Mouse (Mus musculus) limb, embryonic 15.5 days (tissue): ENCODE measurements around the gene Amz1. TPM values are rescaled to one million over a fixed set of nuclear protein-coding genes. Genes with fewer than 3 reads are reported as not detected.
A peak's percentile ranks its signal among the peaks of the same experiment; 100 is the strongest.

Experiments
- ATAC-seq: fragments of 200-750 bp; cut with Nextera tagmentation; 2 replicates; pipeline ENCODE4 v1.8.0; 2017; ENCODE audit warnings: low read depth, moderate TSS enrichment; ENCODE audit not compliant: insufficient number of reproducible peaks, low FRiP score, low TSS enrichment
- H3K27ac ChIP-seq: fragments of 300-500 bp; sonication (generic); 2 replicates; pipeline ENCODE4 v1.5.1; 2015; ENCODE audit warnings: moderate library complexity, mild to moderate bottlenecking, inconsistent platforms
- H3K27me3 ChIP-seq: fragments of 300-500 bp; sonication (generic); 2 replicates; pipeline ENCODE4 v1.6.1; 2015; ENCODE audit warnings: inconsistent platforms
- H3K36me3 ChIP-seq: fragments of 300-500 bp; sonication (generic); 2 replicates; pipeline ENCODE4 v1.6.1; 2015; ENCODE audit warnings: inconsistent platforms
- H3K4me1 ChIP-seq: fragments of 300-500 bp; sonication (generic); 2 replicates; pipeline ENCODE4 v1.6.1; 2015; ENCODE audit warnings: inconsistent platforms
- H3K4me2 ChIP-seq: fragments of 300-500 bp; sonication (generic); 2 replicates; pipeline ENCODE4 v1.6.1; 2015; ENCODE audit warnings: mild to moderate bottlenecking, inconsistent platforms
- H3K4me3 ChIP-seq: fragments of 300-500 bp; sonication (generic); 2 replicates; pipeline ENCODE4 v1.5.1; 2015; ENCODE audit warnings: mild to moderate bottlenecking, inconsistent platforms
- H3K9ac ChIP-seq: fragments of 300-500 bp; sonication (generic); 2 replicates; pipeline ENCODE4 v1.6.1; 2015; ENCODE audit warnings: inconsistent platforms
- H3K9me3 ChIP-seq: fragments of 300-500 bp; sonication (generic); 2 replicates; pipeline ENCODE4 v1.6.1; 2016; ENCODE audit warnings: inconsistent platforms
- WGBS: fragments of 180-500 bp; shearing (Covaris S2); methylation state at CpG from one replicate; pipeline ENCODE4 v1.1.7; 2015; 5-methylcytosine and 5-hydroxymethylcytosine counted together
- polyA plus RNA-seq: library from polyadenylated mRNA; unstranded; fragments of >200 nt; fragmentation: Nextera tagmentation; extraction: Ambion mirVana; gene quantifications from 2 replicates; pipeline ENCODE4 v1.2.1, GENCODE M21; 2015

Gene Amz1
- polyA plus RNA-seq, 1 experiment from 2014 or later: 1.5 TPM

GRCm38 (mm10) chr5:140702103-140702513 lies 21.8 kb upstream of the Amz1 start, which contains the start of gene Iqce:
Gene Iqce, minus strand, starts transcription at chr5:140702378.
- peak; percentile 8; the same call in 1 of the 2 replicates for ATAC-seq

GRCm38 (mm10) chr5:140702618-140703175 lies 21.2 kb upstream of the Amz1 start:
- H3K9ac ChIP-seq: peak overlapping the region; percentile 83; the same call in 1 of the 2 replicates
- H3K4me1 ChIP-seq: peaks cover 35% of the 10 kb centered on the region
- 69% methylated on average over 19 of the region's 19 CpGs for WGBS
- no peaks in the 10 kb centered on the region for H3K9me3 ChIP-seq
- peaks cover 16% of the 10 kb centered on the region for H3K36me3 ChIP-seq
- ATAC-seq: no peak
- H3K27me3 ChIP-seq: no peaks in the 10 kb centered on the region
- H3K4me3 ChIP-seq: peak overlapping the region; percentile 90
- H3K27ac ChIP-seq: peak overlapping the region; percentile 91
- peak overlapping the region; percentile 75 for H3K4me2 ChIP-seq

More at GRCm38 (mm10) chr5:140702103-140702513, 21.8 kb upstream of the Amz1 start, which contains the start of gene Iqce:
- peaks cover 35% of the 10 kb centered on the region for H3K4me1 ChIP-seq
- H3K4me3 ChIP-seq: peak within 1 kb of the TSS; percentile 90
- peak within 1 kb of the TSS; percentile 91 for H3K27ac ChIP-seq
- H3K36me3 ChIP-seq: peaks cover 16% of the 10 kb centered on the region
- H3K4me2 ChIP-seq: peak within 1 kb of the TSS; percentile 75
- WGBS: under 1% methylated on average over 33 of the region's 33 CpGs
- no peaks in the 10 kb centered on the region for H3K9me3 ChIP-seq
- H3K27me3 ChIP-seq: no peaks in the 10 kb centered on the region
- peak within 1 kb of the TSS; percentile 83 for H3K9ac ChIP-seq

GRCm38 (mm10) chr5:140703480-140704377 lies 20.2 kb upstream of the Amz1 start:
- H3K9ac ChIP-seq: no peak overlapping the region
- ATAC-seq: no peak
- WGBS: 38% methylated on average over 17 of the region's 17 CpGs

GRCm38 (mm10) chr5:140704378-140705251 lies 19.3 kb upstream of the Amz1 start, which contains the start of gene Brat1:
Gene Brat1, plus strand, starts transcription at chr5:140705011.
- no peaks in the 10 kb centered on the region for H3K9me3 ChIP-seq
- under 1% methylated on average over 69 of the region's 69 CpGs for WGBS
- peaks cover 14% of the 10 kb centered on the region for H3K36me3 ChIP-seq
- peak within 1 kb of the TSS; percentile 51 for H3K9ac ChIP-seq
- H3K4me1 ChIP-seq: peaks cover 35% of the 10 kb centered on the region
- peak within 1 kb of the TSS; percentile 76 for H3K4me2 ChIP-seq
- H3K27me3 ChIP-seq: no peaks in the 10 kb centered on the region
- ATAC-seq: peak; percentile 93
- peak within 1 kb of the TSS; percentile 58 for H3K4me3 ChIP-seq
- peak within 1 kb of the TSS; percentile 92 for H3K27ac ChIP-seq

More at GRCm38 (mm10) chr5:140703480-140704377, 20.2 kb upstream of the Amz1 start:
- Histone ChIP-seq H3K27ac (peak overlapping the region; percentile 92), H3K9me3 (no peaks in the 10 kb centered on the region), H3K27me3 (no peaks in the 10 kb centered on the region), H3K4me2 (peak overlapping the region; percentile 76), H3K36me3 (peaks cover 14% of the 10 kb centered on the region), H3K4me1 (peaks cover 35% of the 10 kb centered on the region), H3K4me3 (peak overlapping the region; percentile 58)

- H3K27ac ChIP-seq: peak overlapping the region; percentile 88
- ATAC-seq: no peak
- WGBS: 47% methylated on average over 7 of the region's 7 CpGs
Measured at GRCm38 (mm10) chr5:140705501-140706171, 18.3 kb upstream of the Amz1 start.

GRCm38 (mm10) chr5:140710315-140710714 lies 13.6 kb upstream of the Amz1 start:
- H3K4me3 ChIP-seq: no peak overlapping the region
- H3K9me3 ChIP-seq: no peaks in the 10 kb centered on the region
- H3K27ac ChIP-seq: no peak overlapping the region
- no peak overlapping the region for H3K4me2 ChIP-seq
- no peaks in the 10 kb centered on the region for H3K27me3 ChIP-seq
- H3K4me1 ChIP-seq: peaks cover 9% of the 10 kb centered on the region
- peaks cover 69% of the 10 kb centered on the region for H3K36me3 ChIP-seq
- 91% methylated on average over 6 of the region's 6 CpGs for WGBS
- no peak for ATAC-seq
- no peak overlapping the region for H3K9ac ChIP-seq

More at GRCm38 (mm10) chr5:140705501-140706171, 18.3 kb upstream of the Amz1 start:
- no peaks in the 10 kb centered on the region for H3K27me3 ChIP-seq
- H3K4me1 ChIP-seq: peaks cover 28% of the 10 kb centered on the region
- peaks cover 24% of the 10 kb centered on the region for H3K36me3 ChIP-seq
- no peaks in the 10 kb centered on the region for H3K9me3 ChIP-seq
- peak overlapping the region; percentile 58 for H3K4me3 ChIP-seq
- H3K4me2 ChIP-seq: peak overlapping the region; percentile 76
- peak overlapping the region; percentile 51 for H3K9ac ChIP-seq

GRCm38 (mm10) chr5:140711040-140711439 lies 12.9 kb upstream of the Amz1 start:
- Histone ChIP-seq H3K9ac (no peak overlapping the region), H3K4me2 (no peak overlapping the region), H3K9me3 (no peaks in the 10 kb centered on the region), H3K4me3 (no peak overlapping the region), H3K27me3 (no peaks in the 10 kb centered on the region), H3K4me1 (peaks cover 2% of the 10 kb centered on the region), H3K27ac (no peak overlapping the region), H3K36me3 (peaks cover 76% of the 10 kb centered on the region)
- 75% methylated on average over 5 of the region's 5 CpGs for WGBS
- no peak for ATAC-seq

- Histone ChIP-seq H3K9ac (no peak overlapping the region), H3K36me3 (peaks cover 43% of the 10 kb centered on the region), H3K27me3 (no peaks in the 10 kb centered on the region), H3K4me3 (no peak overlapping the region), H3K4me2 (no peak overlapping the region), H3K27ac (no peak overlapping the region), H3K9me3 (no peaks in the 10 kb centered on the region), H3K4me1 (no peaks in the 10 kb centered on the region)
- ATAC-seq: no peak
- WGBS: 67% methylated on average over 7 of the region's 7 CpGs
Measured at GRCm38 (mm10) chr5:140720773-140721172, 3.2 kb upstream of the Amz1 start.

- no peak for ATAC-seq
- no peaks in the 10 kb centered on the region for H3K9me3 ChIP-seq
- no peak overlapping the region for H3K9ac ChIP-seq
- H3K27me3 ChIP-seq: no peaks in the 10 kb centered on the region
- no peak overlapping the region for H3K27ac ChIP-seq
- H3K4me1 ChIP-seq: no peaks in the 10 kb centered on the region
- H3K36me3 ChIP-seq: peaks cover 29% of the 10 kb centered on the region
- no peak overlapping the region for H3K4me2 ChIP-seq
- WGBS: 81% methylated on average over 3 of the region's 3 CpGs
- H3K4me3 ChIP-seq: no peak overlapping the region
Measured at GRCm38 (mm10) chr5:140722121-140722520, 1.8 kb upstream of the Amz1 start.

GRCm38 (mm10) chr5:140726062-140726839 lies 2.3 kb downstream of the Amz1 start:
- Histone ChIP-seq H3K4me3 (no peak overlapping the region), H3K9me3 (no peaks in the 10 kb centered on the region), H3K36me3 (no peaks in the 10 kb centered on the region), H3K27me3 (no peaks in the 10 kb centered on the region), H3K27ac (no peak overlapping the region), H3K4me1 (no peaks in the 10 kb centered on the region), H3K4me2 (no peak overlapping the region), H3K9ac (no peak overlapping the region)
- no peak for ATAC-seq
- 74% methylated on average over 7 of the region's 7 CpGs for WGBS
